8 mouse cellular contexts compared by ENCODE assay signal in genomic region chr4:134128983-134129362, GRCm38 (mm10). TPM values are rescaled to one million over a fixed set of nuclear protein-coding genes. Genes with fewer than 3 reads are reported as not detected.
A peak's percentile ranks its signal among the peaks of the same experiment; 100 is the strongest.
DNase-seq lines count a peak whose midpoint lies in the region; ATAC-seq and TF ChIP-seq lines count a peak whose summit lies in the region.

No protein-coding gene starts in this region.

- H3K27ac ChIP-seq in forebrain, embryonic 12.5 days: peak overlapping the region; percentile 68
- H3K27ac ChIP-seq in limb, embryonic 15.5 days: peak overlapping the region; percentile 95

- 5% methylated on average over 14 of the region's 14 CpGs for WGBS in forebrain, embryonic 12.5 days
- WGBS in limb, embryonic 15.5 days: 0% methylated on average over 14 of the region's 14 CpGs

- H3ac ChIP-seq in myocyte (ENCODE audit: control insufficient read depth, insufficient read length): peak overlapping the region; percentile 54

- TF ChIP-seq POLR2A in myocyte (IDR thresholded peaks at IDR 0.05; ENCODE audit: insufficient read length, low read depth): no peak

- peak; percentile 36 for DNase-seq in cerebellum, adult 11-12 months
- no peak for DNase-seq in cerebellum, postnatal 36 days
- DNase-seq in layer of hippocampus, adult 18-20 months (ENCODE audit: low spot score in 2 of 2): no peak
- no peak for DNase-seq in ovary, postnatal 14 days (ENCODE audit: low spot score)

- H3K9ac ChIP-seq in forebrain, embryonic 12.5 days: peak overlapping the region; percentile 86
- peak overlapping the region; percentile 50 for H3K9ac ChIP-seq in limb, embryonic 15.5 days

- H3K4me2 ChIP-seq in forebrain, embryonic 12.5 days: peak overlapping the region; percentile 87
- H3K4me2 ChIP-seq in limb, embryonic 15.5 days: peak overlapping the region; percentile 83
- peak overlapping the region; percentile 90 for H3K4me2 ChIP-seq in myocyte (ENCODE audit: low read depth)

- no peaks in the 10 kb centered on the region for H3K9me3 ChIP-seq in forebrain, embryonic 12.5 days
- H3K9me3 ChIP-seq in limb, embryonic 15.5 days: no peaks in the 10 kb centered on the region

- peaks cover 6% of the 10 kb centered on the region; the same call in 1 of the 2 replicates for H3K36me3 ChIP-seq in forebrain, embryonic 12.5 days (replicated peaks)
- 0 out of 2 replicates have a peak, but pooled peaks cover 10% of the 10 kb centered on the region for H3K36me3 ChIP-seq in limb, embryonic 15.5 days
- no peaks in the 10 kb centered on the region for H3K36me3 ChIP-seq in myocyte (ENCODE audit: control insufficient read depth, insufficient read depth)

- ATAC-seq in CD4-positive, CD25-positive, alpha-beta regulatory T cell, adult 4 months: peak; percentile 43
- peak; percentile 68 for ATAC-seq in forebrain, embryonic 12.5 days (ENCODE audit: low FRiP score)
- ATAC-seq in limb, embryonic 15.5 days (ENCODE audit: insufficient number of reproducible peaks, low FRiP score, low TSS enrichment, low read depth): peak; percentile 53

- H3K4me3 ChIP-seq in forebrain, embryonic 12.5 days (replicated peaks): peak overlapping the region; percentile 82
- peak overlapping the region; percentile 56 for H3K4me3 ChIP-seq in limb, embryonic 15.5 days
- peak overlapping the region; percentile 44 for H3K4me3 ChIP-seq in myocyte

- no peaks in the 10 kb centered on the region for H3K27me3 ChIP-seq in forebrain, embryonic 12.5 days
- no peaks in the 10 kb centered on the region for H3K27me3 ChIP-seq in limb, embryonic 15.5 days
- H3K27me3 ChIP-seq in myocyte (ENCODE audit: control insufficient read depth, insufficient read depth, insufficient read length): no peaks in the 10 kb centered on the region

- H3K4me1 ChIP-seq in forebrain, embryonic 12.5 days: peaks cover 29% of the 10 kb centered on the region
- H3K4me1 ChIP-seq in limb, embryonic 15.5 days: peaks cover 35% of the 10 kb centered on the region

- H3K79me2 ChIP-seq in myocyte (ENCODE audit: control insufficient read depth, insufficient read depth): peaks cover 9% of the 10 kb centered on the region

TF ChIP-seq in myocyte, 11 proteins besides CTCF, POLR2A, EP300 and RAD21:
- TF ChIP-seq SRF (IDR thresholded peaks at IDR 0.05; ENCODE audit: control insufficient read depth, insufficient read length, low read depth) (no peak), MAX (IDR thresholded peaks at IDR 0.05; ENCODE audit: low read depth) (no peak), MYOD1 (IDR thresholded peaks at IDR 0.05; ENCODE audit: control insufficient read depth in 1 of 3, insufficient read length in 2 of 3, low read depth in 2 of 3) (no peak), REST (IDR thresholded peaks at IDR 0.05; ENCODE audit: insufficient read depth, insufficient read length) (no peak), POLR2AphosphoS2 (IDR thresholded peaks at IDR 0.05; ENCODE audit: insufficient read length, low read depth) (no peak), TCF12 (IDR thresholded peaks at IDR 0.05; ENCODE audit: insufficient read depth, poor library complexity, severe bottlenecking) (no peak), USF1 (IDR thresholded peaks at IDR 0.05; ENCODE audit: low read depth) (no peak), E2F4 (IDR thresholded peaks at IDR 0.05; ENCODE audit: insufficient read depth) (no peak), CEBPB (IDR thresholded peaks at IDR 0.05; ENCODE audit: insufficient read depth, poor library complexity, severe bottlenecking) (no peak), MYOG (IDR thresholded peaks at IDR 0.05; ENCODE audit: control insufficient read depth in 1 of 3, insufficient read depth in 1 of 3, insufficient read length in 2 of 3, low read depth in 2 of 3) (no peak), TCF3 (IDR thresholded peaks at IDR 0.05; ENCODE audit: insufficient read length, low read depth) (no peak)

RNA-seq across cellular contexts. Expression of gene Sh3bgrl3, which starts 0.4 kb away (rescaled TPM):
- 1,000 to 10,000 TPM in 1 of 2 experiments, 100 to 1,000 TPM in 1; 977 to 1,004 TPM for polyA plus RNA-seq in CD4-positive, CD25-positive, alpha-beta regulatory T cell, adult 4 months (2017; shearing (Covaris generic))
- polyA plus RNA-seq in forebrain, embryonic 12.5 days (2016; fragmentation: Nextera tagmentation; extraction: Ambion mirVana): 257 and 272 TPM in 2 replicates
- polyA plus RNA-seq in limb, embryonic 15.5 days (2015; fragmentation: Nextera tagmentation; extraction: Ambion mirVana): 476 and 496 TPM in 2 replicates
- polyA plus RNA-seq in myocyte (2012; fragmentation: generic; extraction: Trizol): 262 TPM
- 100 to 1,000 TPM; 250 to 270 TPM for total RNA-seq in layer of hippocampus, adult 18-20 months (2021)

RNA-seq across cellular contexts. Expression of gene Ubxn11, which starts 26.6 kb away (rescaled TPM):
- 10 to 100 TPM; 31.2 to 54.2 TPM for polyA plus RNA-seq in CD4-positive, CD25-positive, alpha-beta regulatory T cell, adult 4 months (2017; shearing (Covaris generic))
- 5.8 and 7.9 TPM in 2 replicates for polyA plus RNA-seq in forebrain, embryonic 12.5 days (2016; fragmentation: Nextera tagmentation; extraction: Ambion mirVana)
- polyA plus RNA-seq in limb, embryonic 15.5 days (2015; fragmentation: Nextera tagmentation; extraction: Ambion mirVana): 10.7 and 13.3 TPM in 2 replicates
- 1.5 TPM for polyA plus RNA-seq in myocyte (2012; fragmentation: generic; extraction: Trizol)
- 10 to 100 TPM; 33.5 TPM for total RNA-seq in layer of hippocampus, adult 18-20 months (2021)

RNA-seq across cellular contexts. Expression of gene Cd52, which starts 34.1 kb away (rescaled TPM):
- polyA plus RNA-seq in CD4-positive, CD25-positive, alpha-beta regulatory T cell, adult 4 months (2017; shearing (Covaris generic)): 1,000 to 10,000 TPM; 2,918 to 3,094 TPM
- polyA plus RNA-seq in forebrain, embryonic 12.5 days (2016; fragmentation: Nextera tagmentation; extraction: Ambion mirVana): 3.8 and 3.9 TPM in 2 replicates
- 15.9 and 20.1 TPM in 2 replicates for polyA plus RNA-seq in limb, embryonic 15.5 days (2015; fragmentation: Nextera tagmentation; extraction: Ambion mirVana)
- not detected for polyA plus RNA-seq in myocyte (2012; fragmentation: generic; extraction: Trizol)
- total RNA-seq in layer of hippocampus, adult 18-20 months (2021): 1 to 10 TPM in 1 of 2 experiments, under 1 TPM in 1; 0.74 to 1.9 TPM

RNA-seq across cellular contexts. Expression of gene Cep85, which starts 57.9 kb away (rescaled TPM):
- polyA plus RNA-seq in CD4-positive, CD25-positive, alpha-beta regulatory T cell, adult 4 months (2017; shearing (Covaris generic)): 100 to 1,000 TPM in 1 of 2 experiments, 10 to 100 TPM in 1; 72.5 to 166 TPM
- polyA plus RNA-seq in forebrain, embryonic 12.5 days (2016; fragmentation: Nextera tagmentation; extraction: Ambion mirVana): 30.5 and 32.3 TPM in 2 replicates
- 43.5 and 46.6 TPM in 2 replicates for polyA plus RNA-seq in limb, embryonic 15.5 days (2015; fragmentation: Nextera tagmentation; extraction: Ambion mirVana)
- polyA plus RNA-seq in myocyte (2012; fragmentation: generic; extraction: Trizol): 21.4 TPM
- 10 to 100 TPM; 15.3 to 17.2 TPM for total RNA-seq in layer of hippocampus, adult 18-20 months (2021)

Comparison
In these comparisons a context has a peak if more than half of its experiments do, and no peak if none do; other contexts are left out.
1. RNA of gene Cd52, which starts 34.1 kb away (polyA plus RNA-seq): 2,918 to 3,094 TPM in CD4-positive, CD25-positive, alpha-beta regulatory T cell, adult 4 months; 15.9 to 20.1 TPM in limb, embryonic 15.5 days, 3.8 to 3.9 TPM in forebrain, embryonic 12.5 days and not detected in myocyte (single experiment); every median in the first group is over 100 times any median in the second.
2. Peak in every context shown above with its lines, with median percentiles within 50 percentile points of each other: ATAC-seq, H3K4me2 ChIP-seq and H3K4me3 ChIP-seq.